Mouse (Mus musculus): Measurements from ENCODE around the gene Pcbp2. TPM values are rescaled to one million over a fixed set of nuclear protein-coding genes. Genes with fewer than 3 reads are reported as not detected.

Gene Pcbp2
- total RNA-seq, 2 experiments from 2014 or later = 401 to 459 TPM

DNA sequence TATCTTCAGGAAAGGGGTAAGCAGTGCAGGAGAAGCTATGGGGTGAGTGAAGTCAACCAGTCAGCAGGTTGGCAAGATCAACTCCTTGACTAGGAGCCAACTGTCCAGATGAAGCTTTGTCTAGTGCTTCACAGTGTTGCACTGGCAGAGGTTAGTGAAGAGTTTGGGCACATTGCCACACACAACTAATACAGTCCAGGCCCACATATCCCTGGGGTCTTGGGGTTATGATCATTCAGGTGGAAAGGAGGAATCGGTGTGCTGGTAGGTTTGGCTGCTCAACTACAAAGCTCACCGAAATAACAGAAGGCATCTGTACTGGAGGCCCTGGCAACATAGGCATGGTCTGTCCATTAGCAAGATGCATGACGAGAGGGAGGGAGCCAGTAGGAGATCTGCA lies 77.1 kb downstream of the Pcbp2 start:
- Histone ChIP-seq H3K4me3 (no peak overlapping the region), H3K27ac (peak overlapping the region; percentile 38; the same call in 1 of the 2 replicates)
- DNase-seq = no peak
- intact Hi-C loops (cut with DNase I) = no loop called here
- no peak for TF ChIP-seq CTCF (IDR thresholded peaks at IDR 0.05)

Other genes starting within 250 kb of the Pcbp2 start
- 1 to 10 TPM; 1.2 to 1.3 TPM for gene Itgb7, start 238.6 kb upstream of the Pcbp2 start, total RNA-seq (2021)
- 10 to 100 TPM in 1 of 2 experiments, 1 to 10 TPM in 1; 9.9 to 11.9 TPM for gene Rarg, start 213.0 kb upstream of the Pcbp2 start, total RNA-seq (2021)
- not detected for gene Gm9918, start 200.0 kb upstream of the Pcbp2 start, total RNA-seq (2021)
- 10 to 100 TPM; 14.2 TPM for gene Mfsd5, start 191.1 kb upstream of the Pcbp2 start, total RNA-seq (2021)
- gene Espl1, start 174.3 kb upstream of the Pcbp2 start, total RNA-seq (2021) = under 1 TPM; 0.06 to 0.31 TPM
- gene Pfdn5, start 144.4 kb upstream of the Pcbp2 start, total RNA-seq (2021) = 100 to 1,000 TPM; 232 to 252 TPM
- 10 to 100 TPM; 15.6 to 16.0 TPM for gene Myg1, start 138.8 kb upstream of the Pcbp2 start, total RNA-seq (2021)
- 1 to 10 TPM; 5.7 to 7.8 TPM for gene Aaas, start 119.8 kb upstream of the Pcbp2 start, total RNA-seq (2021)
- gene Sp7, start 103.4 kb upstream of the Pcbp2 start, total RNA-seq (2021) = not detected
- 10 to 100 TPM; 23.0 to 25.1 TPM for gene Sp1, start 64.4 kb upstream of the Pcbp2 start, total RNA-seq (2021)
- gene Amhr2, start 25.2 kb upstream of the Pcbp2 start, total RNA-seq (2021) = 1 to 10 TPM; 7.2 to 9.5 TPM
- 10 to 100 TPM; 17.3 to 18.2 TPM for gene Prr13, start 11.5 kb upstream of the Pcbp2 start, total RNA-seq (2021)
- gene Gm10337, start 33.2 kb downstream of the Pcbp2 start, total RNA-seq (2021) = not detected
- gene Map3k12, start 46.5 kb downstream of the Pcbp2 start, total RNA-seq (2021) = 1 to 10 TPM; 1.3 to 1.6 TPM
- 10 to 100 TPM; 33.0 to 37.0 TPM for gene Tarbp2, start 47.7 kb downstream of the Pcbp2 start, total RNA-seq (2021)
- gene Npff, start 54.4 kb downstream of the Pcbp2 start, total RNA-seq (2021) = 1 to 10 TPM; 2.6 TPM
- 1 to 10 TPM in 1 of 2 experiments, not detected in 1; 1.8 TPM for gene Gm28047, start 154.5 kb downstream of the Pcbp2 start, total RNA-seq (2021)
- gene Atf7, start 154.9 kb downstream of the Pcbp2 start, total RNA-seq (2021) = 10 to 100 TPM; 60.2 to 62.5 TPM
- 10 to 100 TPM; 25.6 to 33.1 TPM for gene Atp5g2, start 201.8 kb downstream of the Pcbp2 start, total RNA-seq (2021)